Mouse (Mus musculus) embryo, embryonic 10.5 days (tissue): ENCODE results near the gene 1700030K09Rik.

Experiments
- DNase-seq: peaks from one replicate; pipeline ENCODE4 v3.0.0-alpha.2; 2015; ENCODE audit warnings: low spot score

Gene 1700030K09Rik

GRCm38 (mm10) chr8:72504637-72505314 lies 61.1 kb downstream of the 1700030K09Rik start:
- DNase-seq = no peak

- DNase-seq = no peak
Observed at GRCm38 (mm10) chr8:72507505-72507904, 63.8 kb downstream of the 1700030K09Rik start.
